Mouse (Mus musculus) testis, adult 10 weeks (tissue): Measurements from ENCODE around the gene Chpt1. TPM values are rescaled to one million over a fixed set of nuclear protein-coding genes. Genes with fewer than 3 reads are reported as not detected.

Source experiments
- polyA plus RNA-seq: library from polyadenylated mRNA; stranded (reverse); fragments of 350-450 nt; fragmentation: Illumina TruSeq; extraction: RNeasy Lipid Tissue Mini Kit (QIAGEN cat#74804); gene quantifications from one replicate; pipeline ENCODE4 v1.2.3, GENCODE M21; 2014; ENCODE audit warnings: low read depth, low replicate concordance

Gene Chpt1
- 334 TPM for polyA plus RNA-seq

GRCm38 (mm10) chr10:88503421-88504314 is at the start of gene Chpt1:
Chpt1 (minus strand) TSS chr10:88504073.

GRCm38 (mm10) chr10:88459502-88459992 is 44.3 kb downstream of the Chpt1 start, which contains the start of gene Sycp3:
Sycp3 (plus strand) TSS chr10:88459569.

Other genes with a start within 250 kb of the Chpt1 start
- 14.5 TPM for gene Dram1, start 125.0 kb downstream of the Chpt1 start, polyA plus RNA-seq
- 31.6 TPM for gene Gnptab, start 124.9 kb downstream of the Chpt1 start, polyA plus RNA-seq
- 1,044 TPM for gene Sycp3, start 44.5 kb downstream of the Chpt1 start, polyA plus RNA-seq
- gene Mybpc1, start 101.1 kb upstream of the Chpt1 start, polyA plus RNA-seq: 3.2 TPM
- gene Spic, start 180.9 kb upstream of the Chpt1 start, polyA plus RNA-seq: 0.20 TPM
- gene Arl1, start 226.8 kb upstream of the Chpt1 start, polyA plus RNA-seq: 263 TPM